ENCODE assay signal across 9 mouse cellular contexts in the genomic region with DNA sequence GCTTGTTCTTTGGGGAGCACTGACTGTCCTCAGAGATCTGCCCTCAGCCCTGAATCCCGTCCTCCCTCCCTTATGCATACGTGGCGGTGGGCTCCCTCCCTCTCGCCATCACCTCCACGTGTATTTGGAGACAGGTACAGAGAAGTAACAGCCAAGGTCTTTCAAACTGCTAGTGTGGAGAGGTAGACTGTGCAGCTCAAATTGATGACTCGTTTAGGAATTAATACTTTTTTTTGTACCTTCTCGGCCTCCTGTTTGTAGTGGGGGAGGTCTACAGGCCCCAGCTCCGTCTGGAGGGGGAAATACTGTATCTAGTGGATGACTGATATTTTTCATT.
DNase-seq lines count a peak whose midpoint lies in the region; ATAC-seq and TF ChIP-seq lines count a peak whose summit lies in the region.
"Had no signal": no experiment of that assay in that cellular context is flagged by ENCODE, and none has a peak within 500 bp of the region (broad histone marks: within the 10 kb centered on the region; RNA-seq: fewer than 3 reads in every experiment).

No protein-coding gene starts in this region.

- peak overlapping the region; percentile 61 for H3K4me3 ChIP-seq in kidney, embryonic 14.5 days (ENCODE audit: low read length)
- H3K4me3 ChIP-seq in embryonic facial prominence, embryonic 10.5 days: peak overlapping the region; percentile 71
- H3K4me3 ChIP-seq in hindbrain, embryonic 15.5 days: peak overlapping the region; percentile 73
- H3K4me3 ChIP-seq in midbrain, postnatal 0 days (ENCODE audit: low read depth, low read length): peak overlapping the region; percentile 79

- ATAC-seq in kidney, embryonic 14.5 days (ENCODE audit: low FRiP score, low TSS enrichment): no peak
- ATAC-seq in hindbrain, embryonic 15.5 days (ENCODE audit: low FRiP score, low read depth): peak; percentile 58; the same call in 1 of the 2 replicates
- peak; percentile 57; the same call in 1 of the 2 replicates for ATAC-seq in midbrain, postnatal 0 days (ENCODE audit: low FRiP score)
- no peak for ATAC-seq in inflammation-experienced regulatory T-cells, adult 6 months
- ATAC-seq: Patski had no signal

- H3K36me3 ChIP-seq in kidney, embryonic 14.5 days (ENCODE audit: control insufficient read depth, insufficient read depth, low read length): no peaks in the 10 kb centered on the region
- no peaks in the 10 kb centered on the region for H3K36me3 ChIP-seq in embryonic facial prominence, embryonic 10.5 days (replicated peaks)
- H3K36me3 ChIP-seq in hindbrain, embryonic 15.5 days: no peaks in the 10 kb centered on the region
- H3K36me3 ChIP-seq in midbrain, postnatal 0 days (ENCODE audit: insufficient read depth, low read length): 0 out of 2 replicates have a peak, but pooled peaks cover 3% of the 10 kb centered on the region

- no peak for DNase-seq in kidney, postnatal 4 days
- DNase-seq in embryonic facial prominence, embryonic 10.5 days (ENCODE audit: low spot score): no peak
- DNase-seq in midbrain, postnatal 0 days (ENCODE audit: low spot score): no peak
- no peak for DNase-seq in adrenal gland, postnatal 4 days (ENCODE audit: low spot score in 2 of 2)
- DNase-seq in retina, postnatal 1 day: no peak

- peak overlapping the region; percentile 64 for H3K4me2 ChIP-seq in kidney, embryonic 14.5 days (replicated peaks; ENCODE audit: low read depth, low read length)
- peak overlapping the region; percentile 96 for H3K4me2 ChIP-seq in hindbrain, embryonic 15.5 days
- H3K4me2 ChIP-seq in midbrain, postnatal 0 days (ENCODE audit: low read depth, low read length, poor library complexity, severe bottlenecking): peak overlapping the region; percentile 92

- peak overlapping the region; percentile 75; the same call in 1 of the 2 replicates for H3K9ac ChIP-seq in kidney, embryonic 14.5 days (ENCODE audit: low read depth, low read length)
- peak overlapping the region; percentile 71 for H3K9ac ChIP-seq in hindbrain, embryonic 15.5 days
- peak overlapping the region; percentile 92 for H3K9ac ChIP-seq in midbrain, postnatal 0 days (replicated peaks; ENCODE audit: low read length, poor library complexity, severe bottlenecking)

- H3K27me3 ChIP-seq in kidney, embryonic 14.5 days (ENCODE audit: control insufficient read depth, insufficient read depth, low read length): peaks cover 9% of the 10 kb centered on the region; the same call in 1 of the 2 replicates
- peaks cover 63% of the 10 kb centered on the region for H3K27me3 ChIP-seq in embryonic facial prominence, embryonic 10.5 days (replicated peaks; ENCODE audit: low read depth, poor library complexity, severe bottlenecking)
- H3K27me3 ChIP-seq in hindbrain, embryonic 15.5 days: no peaks in the 10 kb centered on the region
- H3K27me3 ChIP-seq in midbrain, postnatal 0 days (ENCODE audit: insufficient read depth, low read length): no peaks in the 10 kb centered on the region

- no peak overlapping the region for H3K27ac ChIP-seq in kidney, embryonic 14.5 days (ENCODE audit: low read depth, low read length)
- H3K27ac ChIP-seq in embryonic facial prominence, embryonic 10.5 days (replicated peaks): peak overlapping the region; percentile 88
- peak overlapping the region; percentile 87 for H3K27ac ChIP-seq in hindbrain, embryonic 15.5 days (replicated peaks)
- H3K27ac ChIP-seq in midbrain, postnatal 0 days (ENCODE audit: low read depth, low read length): peak overlapping the region; percentile 86

- 2% methylated on average over 8 of the region's 8 CpGs for WGBS in kidney, embryonic 14.5 days
- WGBS in embryonic facial prominence, embryonic 10.5 days: 3% methylated on average over 8 of the region's 8 CpGs
- 2% methylated on average over 8 of the region's 8 CpGs for WGBS in hindbrain, embryonic 15.5 days
- WGBS in midbrain, postnatal 0 days: 2% methylated on average over 8 of the region's 8 CpGs

- peaks cover 7% of the 10 kb centered on the region; the same call in 1 of the 2 replicates for H3K4me1 ChIP-seq in kidney, embryonic 14.5 days (ENCODE audit: control insufficient read depth, insufficient read depth, low read length)
- peaks cover 30% of the 10 kb centered on the region for H3K4me1 ChIP-seq in embryonic facial prominence, embryonic 10.5 days
- H3K4me1 ChIP-seq in hindbrain, embryonic 15.5 days (replicated peaks): peaks cover 27% of the 10 kb centered on the region
- H3K4me1 ChIP-seq in midbrain, postnatal 0 days (ENCODE audit: insufficient read depth, low read length): 0 out of 2 replicates have a peak, but pooled peaks cover 3% of the 10 kb centered on the region

- no peaks in the 10 kb centered on the region for H3K9me3 ChIP-seq in kidney, embryonic 14.5 days (ENCODE audit: control insufficient read depth, low read length)
- H3K9me3 ChIP-seq in embryonic facial prominence, embryonic 10.5 days: no peaks in the 10 kb centered on the region
- no peaks in the 10 kb centered on the region for H3K9me3 ChIP-seq in hindbrain, embryonic 15.5 days
- no peaks in the 10 kb centered on the region for H3K9me3 ChIP-seq in midbrain, postnatal 0 days (ENCODE audit: low read length)

- TF ChIP-seq CTCF in midbrain, postnatal 0 days (IDR thresholded peaks at IDR 0.05): no peak

Comparison
In these comparisons a context has a peak if more than half of its experiments do, and no peak if none do; other contexts are left out.
1. ATAC-seq: peak in hindbrain, embryonic 15.5 days (single experiment) and midbrain, postnatal 0 days (single experiment); none in kidney, embryonic 14.5 days (single experiment) and inflammation-experienced regulatory T-cells, adult 6 months (single experiment).
2. Peak in every context shown above with its lines, with median percentiles within 50 percentile points of each other: H3K4me2 ChIP-seq, H3K4me3 ChIP-seq and H3K9ac ChIP-seq.